Mouse (Mus musculus) forebrain, postnatal 0 days (tissue): Measurements from ENCODE around the gene Dmgdh. TPM values are rescaled to one million over a fixed set of nuclear protein-coding genes. Genes with fewer than 3 reads are reported as not detected.

ENCODE experiments used
- ATAC-seq: fragments of 200-750 bp; cut with Nextera tagmentation; 2 replicates; pipeline ENCODE4 v1.8.0; 2017; ENCODE audit warnings: mild to moderate bottlenecking, moderate library complexity
- DNase-seq: peaks from one replicate; pipeline ENCODE4 v3.0.0-alpha.2; 2015
- H3K27ac ChIP-seq: fragments of 300-500 bp; sonication (generic); 2 replicates; pipeline ENCODE4 v1.5.1; 2014; ENCODE audit warnings: low read depth, mild to moderate bottlenecking, antibody characterized with exemption, low read length, moderate library complexity, mixed read lengths
- H3K27me3 ChIP-seq: fragments of 300-500 bp; sonication (generic); 2 replicates; pipeline ENCODE4 v1.6.1; 2014; ENCODE audit warnings: mild to moderate bottlenecking, low read length, mixed read lengths; ENCODE audit not compliant: insufficient read depth
- H3K36me3 ChIP-seq: fragments of 300-500 bp; sonication (generic); 2 replicates; pipeline ENCODE4 v1.6.1; 2014; ENCODE audit warnings: mild to moderate bottlenecking, moderate library complexity; ENCODE audit not compliant: insufficient read depth
- H3K4me1 ChIP-seq: fragments of 300-500 bp; sonication (generic); 2 replicates; pipeline ENCODE4 v1.6.1; 2014; ENCODE audit warnings: antibody characterized with exemption; ENCODE audit not compliant: insufficient read depth
- H3K4me2 ChIP-seq: fragments of 300-500 bp; sonication (generic); 2 replicates; pipeline ENCODE4 v1.6.1; 2014; ENCODE audit warnings: low read depth, mild to moderate bottlenecking, moderate library complexity
- H3K4me3 ChIP-seq: fragments of 300-500 bp; sonication (generic); 2 replicates; pipeline ENCODE4 v1.5.1; 2014; ENCODE audit warnings: low read depth, low read length, mixed read lengths
- H3K9ac ChIP-seq: fragments of 300-500 bp; sonication (generic); 2 replicates; pipeline ENCODE4 v1.6.1; 2014; ENCODE audit warnings: mild to moderate bottlenecking
- H3K9me3 ChIP-seq: fragments of 300-500 bp; sonication (generic); 2 replicates; pipeline ENCODE4 v1.6.1; 2016; ENCODE audit warnings: low read length
- CTCF ChIP-seq: sonication (generic); IDR thresholded peaks from 2 replicates; pipeline ENCODE4 v1.5.1; 2016; ENCODE audit warnings: antibody characterized with exemption, control low read depth, low read depth
- WGBS: fragments of 180-500 bp; shearing (Covaris S2); extraction: QIAGEN DNeasy Blood & Tissue Kit; methylation state at CpG from one replicate; pipeline ENCODE4 v1.1.7; 2014; 5-methylcytosine and 5-hydroxymethylcytosine counted together
- polyA plus RNA-seq: library from polyadenylated mRNA; unstranded; fragments of >200 nt; fragmentation: Nextera tagmentation; extraction: Ambion mirVana; gene quantifications from 2 replicates; pipeline ENCODE4 v1.2.1, GENCODE M21; 2015
- total RNA-seq: library from RNA; depleted of rRNA; stranded (reverse); fragments of >200 nt; gene quantifications from 2 replicates; pipeline ENCODE4 v1.2.3, GENCODE M21; 2014

The Dmgdh gene
- total and polyA plus RNA-seq, 2 experiments from 2014 or later: 0.13 to 0.19 TPM

DNA sequence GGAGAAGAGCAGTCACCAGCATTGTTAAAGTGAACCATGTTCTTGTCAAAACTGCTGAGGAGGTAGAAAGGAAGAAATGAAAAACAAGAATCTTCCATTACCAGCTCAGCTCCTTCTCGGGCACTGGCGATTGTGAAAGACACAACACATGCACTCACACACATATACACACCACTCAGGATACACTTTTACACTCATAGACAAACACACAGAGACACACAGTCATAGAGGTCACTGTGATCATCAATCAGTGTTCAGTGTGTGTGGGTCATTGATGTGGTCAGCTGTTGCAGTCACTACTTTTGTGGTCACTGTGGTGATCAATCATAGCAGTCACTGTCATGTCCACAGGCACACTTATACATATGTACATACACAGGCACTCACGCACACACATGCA is 49.2 kb downstream of the Dmgdh start:
- Histone ChIP-seq H3K9me3 (no peaks in the 10 kb centered on the region), H3K9ac (no peak overlapping the region), H3K4me2 (no peak overlapping the region), H3K36me3 (no peaks in the 10 kb centered on the region), H3K4me1 (no peaks in the 10 kb centered on the region; the same call in 1 of the 2 replicates), H3K27ac (no peak overlapping the region), H3K4me3 (no peak overlapping the region), H3K27me3 (no peaks in the 10 kb centered on the region)
- ATAC-seq (no peak), DNase-seq (no peak)
- WGBS: 88% methylated on average over 3 of the region's 3 CpGs
- no peak for TF ChIP-seq CTCF

GRCm38 (mm10) chr13:93724206-93724605 is 50.0 kb downstream of the Dmgdh start:
- no peaks in the 10 kb centered on the region; the same call in 1 of the 2 replicates for H3K4me1 ChIP-seq
- WGBS: 33% methylated on average over 2 of the region's 2 CpGs
- H3K4me3 ChIP-seq: no peak overlapping the region
- H3K36me3 ChIP-seq: no peaks in the 10 kb centered on the region
- H3K9ac ChIP-seq: no peak overlapping the region
- peak; percentile 67 for TF ChIP-seq CTCF
- H3K4me2 ChIP-seq: no peak overlapping the region
- ATAC-seq: no peak
- no peaks in the 10 kb centered on the region for H3K27me3 ChIP-seq
- peak; percentile 36 for DNase-seq
- H3K27ac ChIP-seq: no peak overlapping the region
- no peaks in the 10 kb centered on the region for H3K9me3 ChIP-seq

GRCm38 (mm10) chr13:93735131-93735636 is 61.0 kb downstream of the Dmgdh start:
- H3K27ac ChIP-seq: no peak overlapping the region
- no peak for TF ChIP-seq CTCF
- no peak overlapping the region for H3K9ac ChIP-seq
- 80% methylated on average over 5 of the region's 5 CpGs for WGBS
- no peak overlapping the region for H3K4me3 ChIP-seq
- H3K36me3 ChIP-seq: no peaks in the 10 kb centered on the region
- no peaks in the 10 kb centered on the region for H3K4me1 ChIP-seq
- H3K4me2 ChIP-seq: no peak overlapping the region
- DNase-seq (no peak), ATAC-seq (no peak)
- H3K27me3 ChIP-seq: no peaks in the 10 kb centered on the region
- H3K9me3 ChIP-seq: no peaks in the 10 kb centered on the region

DNA sequence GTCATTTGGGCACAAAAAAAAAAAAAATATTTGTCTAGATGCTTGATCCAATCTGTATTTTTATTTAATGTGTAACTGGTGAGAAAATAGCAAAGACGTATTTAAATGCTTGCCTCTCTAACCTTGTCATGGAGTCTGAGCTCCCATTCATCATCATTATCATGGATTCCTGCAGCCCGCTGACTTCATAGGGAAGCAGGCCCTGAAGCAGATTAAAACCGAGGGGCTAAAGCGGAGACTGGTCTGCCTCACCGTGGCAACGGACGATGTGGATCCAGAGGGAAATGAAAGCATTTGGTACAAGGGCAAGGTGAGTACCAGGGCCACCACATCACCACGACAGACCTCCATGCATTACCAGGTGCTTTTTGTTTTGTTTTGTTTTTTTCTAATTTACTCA is 69.9 kb downstream of the Dmgdh start:
- Histone ChIP-seq H3K4me2 (no peak overlapping the region), H3K36me3 (no peaks in the 10 kb centered on the region), H3K27ac (no peak overlapping the region), H3K9me3 (no peaks in the 10 kb centered on the region), H3K9ac (no peak overlapping the region), H3K4me3 (no peak overlapping the region), H3K4me1 (no peaks in the 10 kb centered on the region), H3K27me3 (no peaks in the 10 kb centered on the region)
- WGBS: 34% methylated on average over 8 of the region's 8 CpGs
- DNase-seq (no peak), ATAC-seq (no peak)
- no peak for TF ChIP-seq CTCF

DNA sequence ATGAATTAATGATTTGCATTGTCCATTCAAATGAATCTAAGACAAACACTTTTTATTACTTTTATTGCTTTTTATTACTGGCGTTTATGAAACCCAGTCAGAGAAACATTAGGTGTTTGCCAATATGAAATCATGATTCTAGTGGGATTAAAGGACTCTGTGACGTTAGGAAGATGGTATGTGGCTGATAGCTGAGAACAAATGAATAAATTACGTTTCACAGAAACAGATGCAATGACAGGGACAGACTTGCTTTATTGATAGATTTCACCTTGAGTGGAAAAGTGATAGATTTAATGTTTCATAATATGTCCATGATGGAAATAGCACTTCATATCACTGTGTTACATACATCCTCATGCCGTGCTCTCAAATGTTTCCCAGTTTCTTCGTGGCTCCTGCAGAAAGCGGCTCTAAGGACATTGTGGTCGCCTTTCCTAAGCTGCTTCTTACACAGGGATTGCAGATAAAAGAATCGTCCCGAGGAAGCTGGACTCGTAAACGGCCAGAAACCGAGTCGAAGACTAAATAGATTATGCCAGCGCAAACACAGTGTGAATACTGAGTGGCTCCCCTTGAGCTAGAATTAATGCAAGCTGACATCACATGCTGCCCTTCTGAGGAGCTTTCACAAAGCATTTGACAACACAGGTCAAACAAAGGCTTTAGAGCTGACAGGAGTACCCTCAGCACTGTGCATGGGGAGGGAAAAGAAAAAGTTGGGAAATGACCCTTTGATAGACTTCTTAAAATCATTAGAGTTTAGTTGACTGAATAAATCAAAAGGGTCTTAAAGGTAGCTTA is 78.6 kb downstream of the Dmgdh start:
- no peak for TF ChIP-seq CTCF
- ATAC-seq: peak; percentile 83
- peak; percentile 13 for DNase-seq

GRCm38 (mm10) chr13:93755084-93755483 is 80.9 kb downstream of the Dmgdh start:
- H3K9me3 ChIP-seq: no peaks in the 10 kb centered on the region
- no peaks in the 10 kb centered on the region for H3K27me3 ChIP-seq
- no peak overlapping the region for H3K4me3 ChIP-seq
- TF ChIP-seq CTCF: no peak
- no peak overlapping the region for H3K9ac ChIP-seq
- H3K4me1 ChIP-seq: no peaks in the 10 kb centered on the region
- no peak overlapping the region for H3K4me2 ChIP-seq
- 92% methylated on average over 4 of the region's 4 CpGs for WGBS
- no peak overlapping the region for H3K27ac ChIP-seq
- DNase-seq (no peak), ATAC-seq (no peak)
- no peaks in the 10 kb centered on the region for H3K36me3 ChIP-seq

More for the DNA sequence above, 78.6 kb downstream of the Dmgdh start:
- H3K27me3 ChIP-seq: no peaks in the 10 kb centered on the region
- H3K36me3 ChIP-seq: no peaks in the 10 kb centered on the region
- no peaks in the 10 kb centered on the region for H3K9me3 ChIP-seq
- no peak overlapping the region for H3K4me3 ChIP-seq
- 25% methylated on average over 14 of the region's 14 CpGs for WGBS
- no peaks in the 10 kb centered on the region for H3K4me1 ChIP-seq
- H3K4me2 ChIP-seq: no peak overlapping the region; the same call in 1 of the 2 replicates
- no peak overlapping the region for H3K9ac ChIP-seq
- no peak overlapping the region for H3K27ac ChIP-seq

DNA sequence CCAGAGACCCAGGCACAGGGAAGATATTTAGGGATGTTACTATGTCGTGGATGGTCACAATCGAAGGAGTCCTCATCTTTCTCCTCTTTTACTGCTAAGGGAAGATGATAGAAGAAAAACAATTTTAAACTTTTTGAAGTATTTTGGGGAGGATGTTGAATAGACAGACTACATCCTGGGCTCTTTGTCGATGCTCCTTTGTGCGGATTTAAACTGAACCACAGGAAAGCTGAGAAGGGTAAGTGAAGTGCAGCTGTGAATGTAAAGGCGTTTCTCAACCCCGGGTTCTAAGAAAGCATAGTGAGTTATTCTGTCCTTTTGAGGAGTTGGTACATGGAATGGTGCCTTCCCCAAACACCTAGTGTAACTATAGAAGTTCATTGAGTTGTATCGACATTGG is 82.4 kb downstream of the Dmgdh start:
- H3K9ac ChIP-seq: no peak overlapping the region
- H3K4me1 ChIP-seq: no peaks in the 10 kb centered on the region
- H3K27ac ChIP-seq: no peak overlapping the region
- no peaks in the 10 kb centered on the region for H3K27me3 ChIP-seq
- no peak overlapping the region for H3K4me2 ChIP-seq
- no peaks in the 10 kb centered on the region for H3K36me3 ChIP-seq
- ATAC-seq (no peak), DNase-seq (no peak)
- no peak overlapping the region for H3K4me3 ChIP-seq
- no peak for TF ChIP-seq CTCF
- no peaks in the 10 kb centered on the region for H3K9me3 ChIP-seq
- 91% methylated on average over 7 of the region's 7 CpGs for WGBS
